Mouse (Mus musculus) lung, postnatal 0 days (tissue): ENCODE data around the gene Fat1. TPM values are rescaled to one million over a fixed set of nuclear protein-coding genes. Genes with fewer than 3 reads are reported as not detected.

Source experiments
- ATAC-seq: fragments of 200-750 bp; cut with Nextera tagmentation; 2 replicates; pipeline ENCODE4 v1.8.0; 2017; ENCODE audit warnings: moderate library complexity
- DNase-seq: peaks from one replicate; pipeline ENCODE4 v3.0.0-alpha.2; 2016; ENCODE audit warnings: low spot score
- H3K27ac ChIP-seq: fragments of 300-500 bp; sonication (generic); 2 replicates; pipeline ENCODE4 v1.5.1; 2014; ENCODE audit warnings: antibody characterized with exemption, mild to moderate bottlenecking, low read length, mixed read lengths
- H3K27me3 ChIP-seq: fragments of 300-500 bp; sonication (generic); replicated peaks from 2 replicates; pipeline ENCODE4 v1.6.1; 2014; ENCODE audit warnings: low read length, mixed read lengths; ENCODE audit not compliant: insufficient read depth
- H3K36me3 ChIP-seq: fragments of 300-500 bp; sonication (generic); 2 replicates; pipeline ENCODE4 v1.6.1; 2014; ENCODE audit warnings: low read length, mixed read lengths; ENCODE audit not compliant: insufficient read depth
- H3K4me1 ChIP-seq: fragments of 300-500 bp; sonication (generic); 2 replicates; pipeline ENCODE4 v1.6.1; 2014; ENCODE audit warnings: antibody characterized with exemption, low read depth, low read length, mixed read lengths; ENCODE audit not compliant: insufficient read depth
- H3K4me2 ChIP-seq: fragments of 300-500 bp; sonication (generic); replicated peaks from 2 replicates; pipeline ENCODE4 v1.6.1; 2014; ENCODE audit warnings: low read depth, mild to moderate bottlenecking, low read length, moderate library complexity, mixed read lengths
- H3K4me3 ChIP-seq: fragments of 300-500 bp; sonication (generic); 2 replicates; pipeline ENCODE4 v1.5.1; 2014; ENCODE audit warnings: low read depth, low read length
- H3K9ac ChIP-seq: fragments of 300-500 bp; sonication (generic); replicated peaks from 2 replicates; pipeline ENCODE4 v1.6.1; 2014; ENCODE audit warnings: low read depth, mild to moderate bottlenecking
- H3K9me3 ChIP-seq: fragments of 300-500 bp; sonication (generic); 2 replicates; pipeline ENCODE4 v1.6.1; 2016; ENCODE audit warnings: low read length, mixed read lengths
- CTCF ChIP-seq: IDR thresholded peaks from 2 replicates; pipeline ENCODE4 v1.5.1; 2016; ENCODE audit warnings: antibody characterized with exemption, mild to moderate bottlenecking
- EP300 ChIP-seq: IDR thresholded peaks from 2 replicates; pipeline ENCODE4 v1.6.1; 2016; ENCODE audit warnings: antibody characterized with exemption, mild to moderate bottlenecking, control low read depth
- WGBS: fragments of 180-500 bp; shearing (Covaris S2); extraction: QIAGEN DNeasy Blood & Tissue Kit; methylation state at CpG from one replicate; pipeline ENCODE4 v1.1.7; 2014; 5-methylcytosine and 5-hydroxymethylcytosine counted together
- polyA plus RNA-seq: library from polyadenylated mRNA; unstranded; fragments of >200 nt; fragmentation: Nextera tagmentation; extraction: Ambion mirVana; gene quantifications from 2 replicates; pipeline ENCODE4 v1.2.1, GENCODE M21; 2015

Gene Fat1
- polyA plus RNA-seq, 1 experiment from 2014 or later: 7.3 TPM

GRCm38 (mm10) chr8:44997829-44998228 lies 62.6 kb downstream of the Fat1 start:
- TF ChIP-seq EP300 (no peak), CTCF (no peak)
- ATAC-seq (no peak), DNase-seq (no peak)
- Histone ChIP-seq H3K36me3 (no peaks in the 10 kb centered on the region), H3K4me1 (peaks cover 15% of the 10 kb centered on the region; the same call in 1 of the 2 replicates), H3K27ac (no peak overlapping the region), H3K4me3 (no peak overlapping the region), H3K9me3 (no peaks in the 10 kb centered on the region), H3K27me3 (no peaks in the 10 kb centered on the region), H3K4me2 (no peak overlapping the region), H3K9ac (no peak overlapping the region)
- 56% methylated on average over 6 of the region's 6 CpGs for WGBS

DNA sequence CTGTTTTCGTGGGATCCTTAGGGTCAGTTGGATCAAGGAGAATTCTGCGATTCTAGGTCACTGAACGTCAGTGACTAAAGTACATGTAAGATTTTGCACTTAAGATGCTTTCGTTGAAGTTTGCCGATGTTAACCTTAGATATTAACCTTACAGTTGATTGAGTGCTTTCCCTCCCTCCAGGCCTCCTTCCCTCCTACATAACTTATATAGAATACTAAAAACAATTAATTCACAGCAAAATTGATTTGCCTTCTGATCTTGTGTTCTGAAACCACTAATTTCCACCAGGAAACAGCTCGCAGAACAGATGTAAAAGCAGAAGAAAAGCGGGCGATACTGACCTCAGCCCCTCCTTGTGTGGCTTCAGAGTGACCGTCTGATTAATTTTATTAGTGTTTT lies 63.0 kb downstream of the Fat1 start:
- Histone ChIP-seq H3K9me3 (no peaks in the 10 kb centered on the region), H3K4me3 (peak overlapping the region; percentile 16; the same call in 1 of the 2 replicates), H3K9ac (no peak overlapping the region), H3K27me3 (no peaks in the 10 kb centered on the region), H3K4me2 (peak overlapping the region; percentile 46), H3K36me3 (no peaks in the 10 kb centered on the region), H3K4me1 (peaks cover 20% of the 10 kb centered on the region; the same call in 1 of the 2 replicates), H3K27ac (0 out of 2 replicates have a peak overlapping the region, but pooled peaks have one; percentile 38)
- 28% methylated on average over 9 of the region's 9 CpGs for whole genome bisulfite sequencing
- DNase-seq (no peak), ATAC-seq (no peak)
- TF ChIP-seq EP300: no peak
- no peak for TF ChIP-seq CTCF

GRCm38 (mm10) chr8:44998681-44999277 lies 63.5 kb downstream of the Fat1 start:
- Histone ChIP-seq H3K27me3 (no peaks in the 10 kb centered on the region), H3K9me3 (no peaks in the 10 kb centered on the region), H3K9ac (no peak overlapping the region), H3K4me1 (peaks cover 20% of the 10 kb centered on the region; the same call in 1 of the 2 replicates), H3K4me2 (peak overlapping the region; percentile 46), H3K36me3 (no peaks in the 10 kb centered on the region), H3K27ac (peak overlapping the region; percentile 38; the same call in 1 of the 2 replicates), H3K4me3 (peak overlapping the region; percentile 16; the same call in 1 of the 2 replicates)
- peak; percentile 82 for ATAC-seq
- peak; percentile 83 for DNase-seq
- 17% methylated on average over 11 of the region's 11 CpGs for WGBS
- peak; percentile 64 for TF ChIP-seq CTCF
- TF ChIP-seq EP300: no peak

DNA sequence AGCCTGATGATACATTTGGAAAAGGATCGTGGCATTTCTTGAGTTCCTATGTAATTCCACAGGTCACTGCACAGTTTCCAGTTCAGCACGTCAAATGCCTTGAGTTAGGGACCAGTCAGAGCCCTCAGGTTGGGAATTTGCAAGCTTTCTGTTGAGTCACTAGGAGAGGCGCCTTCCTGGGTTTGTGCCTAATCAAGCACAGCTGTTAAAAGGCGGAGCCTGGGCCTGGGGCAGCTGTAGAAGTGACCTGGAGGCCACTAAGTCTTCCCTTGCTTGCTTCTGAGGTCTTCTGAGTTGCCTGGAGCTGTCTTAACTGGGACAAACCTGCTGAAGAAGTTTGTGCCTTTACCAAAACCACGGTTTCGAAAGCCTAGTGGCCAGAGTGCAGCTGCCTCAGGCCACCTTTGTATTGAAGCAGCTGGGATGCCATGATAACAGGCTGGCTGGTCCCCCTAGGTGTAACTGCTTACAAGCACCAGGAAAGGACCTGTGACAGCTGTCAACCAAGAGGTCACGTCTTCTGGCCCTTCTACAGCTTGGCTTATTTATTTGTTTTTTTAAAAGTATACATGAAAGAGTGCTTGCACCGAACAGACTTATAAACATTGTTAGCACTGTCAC lies 66.4 kb downstream of the Fat1 start:
- peak; percentile 64 for DNase-seq

DNA sequence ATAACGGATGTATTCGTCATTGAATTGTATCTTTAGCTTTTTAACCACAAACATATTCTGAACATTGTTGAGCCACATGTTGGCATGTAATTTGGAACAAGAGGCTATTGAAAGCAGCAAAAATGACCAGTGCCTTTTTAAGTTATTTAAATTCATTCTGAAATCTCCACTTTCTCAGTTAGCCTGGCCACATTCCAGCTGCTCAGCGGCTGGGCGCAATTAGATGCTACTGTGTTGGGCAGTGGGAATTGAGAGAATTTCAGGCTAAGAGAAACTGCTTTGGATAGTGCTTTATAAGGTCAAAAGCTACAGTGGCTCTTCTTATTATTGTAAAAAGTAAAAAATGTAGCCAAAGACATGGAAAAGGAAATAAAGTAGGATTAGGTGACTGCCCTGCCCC lies 67.4 kb downstream of the Fat1 start:
- H3K4me1 ChIP-seq: peaks cover 15% of the 10 kb centered on the region; the same call in 1 of the 2 replicates
- ATAC-seq: no peak
- no peak overlapping the region for H3K4me3 ChIP-seq
- no peaks in the 10 kb centered on the region for H3K9me3 ChIP-seq
- no peak overlapping the region for H3K27ac ChIP-seq
- H3K9ac ChIP-seq: no peak overlapping the region
- 55% methylated on average over 4 of the region's 4 CpGs for WGBS
- no peak overlapping the region for H3K4me2 ChIP-seq
- no peaks in the 10 kb centered on the region for H3K27me3 ChIP-seq
- H3K36me3 ChIP-seq: no peaks in the 10 kb centered on the region
- DNase-seq: no peak
- TF ChIP-seq EP300: no peak
- TF ChIP-seq CTCF: no peak

More for the DNA sequence above, 66.4 kb downstream of the Fat1 start:
- H3K4me1 ChIP-seq: peaks cover 17% of the 10 kb centered on the region; the same call in 1 of the 2 replicates
- peak; percentile 62 for ATAC-seq
- WGBS: 59% methylated on average over 8 of the region's 8 CpGs
- peak overlapping the region; percentile 4; the same call in 1 of the 2 replicates for H3K27ac ChIP-seq
- TF ChIP-seq EP300 (no peak), CTCF (no peak)
- no peak overlapping the region for H3K4me2 ChIP-seq
- no peaks in the 10 kb centered on the region for H3K36me3 ChIP-seq
- no peak overlapping the region for H3K4me3 ChIP-seq
- H3K9me3 ChIP-seq: no peaks in the 10 kb centered on the region
- no peaks in the 10 kb centered on the region for H3K27me3 ChIP-seq
- no peak overlapping the region for H3K9ac ChIP-seq

- TF ChIP-seq EP300: no peak
- no peak for TF ChIP-seq CTCF
- no peaks in the 10 kb centered on the region for H3K9me3 ChIP-seq
- H3K4me3 ChIP-seq: no peak overlapping the region
- WGBS: 53% methylated on average over 3 of the region's 3 CpGs
- no peak overlapping the region for H3K27ac ChIP-seq
- ATAC-seq: no peak
- H3K27me3 ChIP-seq: no peaks in the 10 kb centered on the region
- no peak overlapping the region for H3K4me2 ChIP-seq
- no peak for DNase-seq
- peaks cover 8% of the 10 kb centered on the region; the same call in 1 of the 2 replicates for H3K4me1 ChIP-seq
- H3K36me3 ChIP-seq: no peaks in the 10 kb centered on the region
- H3K9ac ChIP-seq: no peak overlapping the region
Observed at GRCm38 (mm10) chr8:45004021-45004420, 68.8 kb downstream of the Fat1 start.
